Mouse (Mus musculus) spleen, postnatal 4 days (tissue): ENCODE measurements around the gene Rilp.

Experiments
- DNase-seq, 2 experiments: peaks; one replicate each; pipeline ENCODE4 v3.0.0; 2022; ENCODE audit warnings: low spot score in 2 of 2

Rilp gene

GRCm38 (mm10) chr11:75509741-75510626 is at the start of gene Rilp:
Rilp (plus strand) TSS chr11:75510094.
- DNase-seq, result peak in 1 of 2 experiments; percentile 57

DNA sequence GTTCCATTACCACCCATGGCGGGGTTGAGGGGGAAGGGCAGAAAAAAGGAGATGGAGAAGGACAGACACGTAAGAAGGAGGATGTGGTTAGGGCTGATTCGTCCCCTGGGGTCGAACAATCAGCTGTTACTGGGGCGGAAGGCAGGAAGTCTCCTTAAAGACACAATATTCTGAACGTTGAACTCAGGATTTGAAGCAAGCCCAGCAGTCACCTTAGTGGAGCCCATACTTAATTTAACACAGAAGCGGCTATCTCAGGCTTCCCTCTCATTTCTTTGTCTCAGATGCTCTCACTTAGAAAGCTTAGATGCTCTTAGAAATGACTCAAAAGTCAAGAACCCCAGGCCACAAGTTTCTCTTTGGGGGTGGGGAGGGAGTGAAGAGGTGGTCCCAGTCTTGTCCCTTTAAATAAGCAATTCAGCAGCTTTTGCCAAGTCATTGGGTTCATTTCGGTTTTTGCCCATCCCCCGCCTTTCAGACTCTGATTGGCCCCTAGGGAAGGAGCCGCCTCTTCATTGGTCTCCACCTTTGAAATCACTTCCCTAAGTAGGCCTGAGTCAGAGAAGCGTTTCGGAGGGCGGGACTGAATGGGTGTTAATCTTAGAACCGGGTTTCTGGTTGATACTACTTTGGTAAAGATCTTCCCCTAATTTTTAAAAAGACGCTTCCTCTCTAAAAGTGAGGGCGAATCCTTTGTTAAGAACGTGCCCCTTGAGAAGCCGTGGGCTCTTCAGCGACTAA is 49.6 kb upstream of the Rilp start:
- DNase-seq, result peak; percentile 89 to 90

- peak; percentile 98 to 99 for DNase-seq
Observed at GRCm38 (mm10) chr11:75460844-75461742, 48.8 kb upstream of the Rilp start, which contains the start of gene Tlcd2. Tlcd2 (plus strand) TSS chr11:75461715.

DNA sequence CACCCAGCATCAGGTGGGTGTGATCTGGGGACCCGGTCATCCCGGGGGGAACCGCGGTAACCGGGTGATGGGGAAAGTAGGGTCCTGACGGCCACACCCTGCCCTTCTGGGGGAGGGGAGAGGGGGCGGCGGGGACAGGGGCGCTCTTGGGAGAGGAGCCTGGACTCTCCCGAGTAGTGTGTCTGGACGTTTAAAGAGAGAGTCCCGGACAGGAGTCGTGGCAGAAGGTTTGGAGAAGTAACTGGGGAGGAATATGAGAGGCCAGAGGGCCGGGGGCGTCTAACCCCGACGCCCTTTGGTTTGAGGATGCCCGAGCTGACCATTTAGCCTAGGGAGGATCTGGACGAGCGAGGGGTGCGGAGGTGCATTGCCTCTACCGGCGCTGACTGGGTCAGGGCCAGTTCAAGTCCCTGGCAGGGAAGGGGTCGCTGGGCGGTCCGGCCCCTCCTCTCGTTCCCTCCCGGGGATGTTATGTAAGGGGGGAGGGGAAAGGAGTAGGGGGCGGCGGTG is 48.1 kb upstream of the Rilp start:
- no peak for DNase-seq

DNA sequence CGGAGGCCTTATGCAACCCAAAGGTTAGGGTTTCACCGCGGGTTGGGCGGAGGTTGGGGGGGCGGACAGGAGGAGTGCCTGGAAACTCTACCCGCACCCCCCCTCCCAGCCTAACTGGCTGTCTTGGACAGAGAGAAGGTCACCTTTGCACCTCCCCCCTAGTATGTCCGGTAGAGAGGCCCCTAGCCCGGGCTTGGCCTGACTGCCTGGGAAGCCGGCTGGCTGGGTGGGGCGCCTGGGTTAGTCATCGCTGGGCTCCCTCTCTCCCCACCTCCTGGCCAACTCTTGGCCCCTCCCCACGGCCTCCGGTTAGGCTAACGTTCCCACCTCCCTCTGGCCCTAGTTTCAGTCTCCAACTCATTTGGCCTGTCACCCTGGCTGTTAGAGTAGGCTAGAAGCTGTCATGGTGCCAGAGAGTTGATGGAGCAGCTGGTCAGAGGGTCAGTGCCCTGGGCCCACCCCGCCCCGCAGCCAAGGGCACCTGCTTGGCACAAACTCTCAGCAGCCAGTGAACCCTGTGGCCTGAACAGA is 47.6 kb upstream of the Rilp start:
- DNase-seq, result peak; percentile 65 to 84

- DNase-seq, result peak; percentile 77 to 85
Observed at GRCm38 (mm10) chr11:75462865-75463336, 47.0 kb upstream of the Rilp start.

- DNase-seq, result no peak
Observed at GRCm38 (mm10) chr11:75463624-75464023, 46.3 kb upstream of the Rilp start.

GRCm38 (mm10) chr11:75464417-75464816 is 45.5 kb upstream of the Rilp start:
- DNase-seq, result no peak

DNA sequence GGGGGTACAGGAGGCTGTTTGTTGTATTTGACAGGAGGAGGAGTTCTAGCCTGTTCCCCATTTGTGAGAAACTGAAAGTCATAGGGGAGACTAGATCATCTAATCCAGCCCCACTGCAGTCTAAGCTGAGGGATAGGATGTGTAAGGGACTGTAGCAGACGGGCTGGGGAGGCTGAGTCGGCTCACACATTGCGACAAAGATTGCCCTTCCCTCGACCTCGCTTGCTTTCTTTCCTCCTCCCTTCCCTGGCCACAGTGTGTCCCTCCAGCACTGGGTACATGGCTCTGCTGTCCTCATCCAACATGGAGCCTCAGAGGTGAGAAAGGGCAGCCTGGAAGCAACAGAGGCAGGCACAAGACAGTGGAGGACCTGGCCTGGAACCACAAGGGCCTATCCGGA is 44.8 kb upstream of the Rilp start:
- no peak for DNase-seq

DNA sequence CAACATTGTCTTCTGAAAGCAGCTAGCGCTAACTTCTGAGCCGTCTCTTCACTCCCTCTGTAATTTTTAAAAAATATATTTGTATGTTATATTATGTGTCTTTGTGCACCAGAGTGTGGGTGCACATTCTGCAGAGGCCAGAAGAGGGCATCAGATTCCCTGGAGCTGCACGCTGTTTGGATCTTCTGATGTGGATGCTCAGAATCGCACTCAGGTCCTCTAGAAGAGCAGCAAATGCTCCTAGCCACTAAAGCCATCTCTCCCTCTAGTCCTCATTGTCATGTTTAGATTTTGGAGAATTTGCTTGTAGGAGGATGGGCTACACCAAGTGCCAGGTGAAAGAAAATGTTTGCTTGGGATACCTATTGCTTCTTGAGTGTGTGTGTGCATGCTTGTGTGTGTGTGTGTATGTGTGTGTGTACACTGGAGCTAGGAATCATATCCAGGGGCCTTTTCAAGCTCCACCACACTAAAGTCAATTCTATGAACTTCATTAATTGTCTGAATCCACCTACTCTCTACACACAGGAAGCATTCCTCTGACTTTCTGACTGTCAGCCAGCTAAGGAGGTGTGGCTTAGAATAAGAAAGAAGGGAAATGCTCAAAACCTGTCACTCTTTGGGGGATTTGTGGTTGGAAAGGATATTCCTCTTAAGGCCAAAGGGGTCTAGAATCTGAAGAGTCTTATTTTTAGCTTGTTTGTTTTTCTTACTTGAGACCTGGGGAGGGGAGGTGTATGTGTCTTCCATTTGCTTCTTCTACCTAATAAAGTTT is 43.0 kb upstream of the Rilp start:
- DNase-seq, result no peak

DNA sequence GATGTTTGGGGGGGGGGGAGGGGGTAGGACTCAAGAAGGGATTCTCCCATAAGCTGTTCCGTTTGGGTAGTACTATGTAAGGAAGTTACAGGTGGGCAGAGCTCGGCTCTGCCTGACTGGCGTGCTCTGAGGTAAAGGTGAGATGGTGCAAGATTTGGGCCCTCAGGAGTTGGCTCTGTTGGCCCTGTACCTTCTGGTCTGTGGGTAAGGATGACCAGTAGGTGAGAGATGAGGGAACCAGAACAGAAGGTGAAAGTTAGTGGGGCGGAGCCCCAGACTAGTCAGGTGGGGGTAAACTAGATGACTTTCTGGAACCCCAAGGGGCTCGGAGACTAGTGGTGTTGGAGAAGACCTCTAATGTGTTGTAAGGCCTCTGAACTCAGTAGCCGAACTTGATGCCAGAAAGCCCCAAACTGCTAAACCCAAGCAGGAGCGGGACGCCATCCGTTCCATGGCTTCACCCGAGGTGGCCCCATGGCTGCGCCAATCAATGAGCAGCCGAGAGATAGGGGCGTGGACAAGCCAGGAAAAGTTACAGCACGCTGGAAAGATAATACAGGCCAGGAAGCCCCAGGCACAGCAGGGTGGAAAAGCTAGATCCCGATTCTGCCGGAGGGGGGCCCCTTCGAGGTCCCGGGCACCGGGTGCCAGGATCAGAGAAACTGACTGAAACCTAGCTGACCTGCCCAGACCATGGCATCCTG is 42.2 kb upstream of the Rilp start:
- peak; percentile 56 to 78 for DNase-seq

GRCm38 (mm10) chr11:75468410-75468809 is 41.5 kb upstream of the Rilp start:
- no peak for DNase-seq

- DNase-seq, result no peak
Observed at GRCm38 (mm10) chr11:75469261-75469660, 40.6 kb upstream of the Rilp start.

DNA sequence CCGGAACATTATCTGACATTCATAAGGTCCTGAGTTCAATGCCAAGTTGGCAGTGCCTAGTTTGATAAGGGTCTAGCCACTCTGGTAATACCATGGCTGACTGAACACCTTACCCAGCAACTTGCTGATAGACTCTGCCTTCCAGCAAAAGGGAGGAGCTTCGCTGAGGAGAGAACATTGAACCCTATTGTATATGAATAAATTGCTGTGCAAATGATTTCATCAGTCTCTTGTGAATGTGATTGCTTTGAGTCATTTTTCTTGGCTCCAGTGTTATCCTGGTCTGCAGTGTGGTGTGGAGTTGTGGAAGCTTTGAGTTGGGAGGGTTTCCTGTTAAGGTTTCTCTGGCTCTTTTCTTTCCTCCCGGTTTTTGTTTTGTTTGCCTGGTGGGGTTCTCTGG is 39.2 kb upstream of the Rilp start:
- DNase-seq, result no peak

- no peak for DNase-seq
Observed at GRCm38 (mm10) chr11:75472469-75473081, 37.3 kb upstream of the Rilp start.

- no peak for DNase-seq
Observed at GRCm38 (mm10) chr11:75473376-75473775, 36.5 kb upstream of the Rilp start.

GRCm38 (mm10) chr11:75486192-75486591 is 23.7 kb upstream of the Rilp start:
- DNase-seq, result no peak

DNA sequence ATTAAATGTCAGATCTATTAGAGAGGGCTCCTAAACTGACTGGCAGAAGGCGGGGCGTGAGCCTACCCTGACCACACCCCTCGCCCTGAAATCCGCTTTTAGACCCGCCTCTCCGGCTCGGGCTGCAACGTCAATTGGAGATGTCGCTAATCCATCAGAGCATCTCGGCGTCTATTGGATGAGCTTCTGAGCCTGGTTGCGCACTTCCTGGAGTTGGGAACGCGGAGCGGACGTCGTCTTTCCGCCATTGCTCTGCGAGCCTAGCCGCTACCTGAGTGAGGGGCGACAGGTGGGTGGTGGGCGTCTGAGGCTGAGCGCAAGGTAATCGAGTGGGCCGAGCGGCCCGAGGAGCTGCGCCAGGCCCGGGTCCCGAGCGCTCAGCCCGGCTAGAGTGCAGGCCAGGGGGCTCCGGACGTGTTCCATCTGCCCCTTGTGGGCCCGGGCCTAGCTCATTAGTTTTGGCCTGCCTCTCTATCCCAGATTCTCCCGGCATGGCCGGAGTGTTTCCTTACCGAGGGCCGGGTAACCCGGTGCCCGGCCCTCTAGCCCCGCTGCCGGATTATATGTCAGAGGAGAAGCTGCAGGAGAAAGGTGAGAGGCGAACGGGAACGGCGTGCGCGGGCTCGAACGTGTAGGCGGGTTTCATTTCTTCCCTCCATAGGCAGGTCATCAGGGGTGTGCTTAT is 23.2 kb upstream of the Rilp start, which contains the start of gene Prpf8:
Prpf8 (plus strand) TSS at position 216 of the 685 bp plus-strand sequence.
- DNase-seq, result peak; percentile 97

DNA sequence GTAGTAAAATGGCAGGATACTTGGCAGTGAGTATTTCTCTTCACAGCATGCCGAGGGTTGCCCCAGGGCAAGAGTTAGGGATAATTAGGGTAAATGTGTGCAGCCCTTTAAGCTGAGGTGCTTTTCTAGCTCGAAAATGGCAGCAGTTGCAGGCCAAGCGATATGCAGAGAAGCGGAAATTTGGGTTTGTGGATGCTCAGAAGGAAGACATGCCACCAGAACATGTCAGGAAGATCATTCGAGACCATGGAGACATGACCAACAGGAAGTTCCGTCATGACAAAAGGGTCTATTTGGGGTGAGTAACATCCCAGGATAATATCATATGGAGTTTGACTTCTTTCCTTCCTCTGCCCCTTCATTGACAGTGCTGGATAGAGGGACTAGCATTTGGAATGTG is 22.4 kb upstream of the Rilp start:
- DNase-seq, result no peak
